Mouse (Mus musculus) intestine, embryonic 15.5 days (tissue): ENCODE data around the gene Akap13. TPM values are rescaled to one million over a fixed set of nuclear protein-coding genes. Genes with fewer than 3 reads are reported as not detected.

Experiments used
- ATAC-seq: fragments of 200-750 bp; cut with Nextera tagmentation; 2 replicates; pipeline ENCODE4 v1.8.0; 2017; ENCODE audit warnings: moderate TSS enrichment, moderate library complexity
- H3K27ac ChIP-seq: fragments of 300-500 bp; sonication (generic); 2 replicates; pipeline ENCODE4 v1.5.1; 2015; ENCODE audit warnings: mild to moderate bottlenecking, inconsistent platforms
- H3K27me3 ChIP-seq: fragments of 300-500 bp; sonication (generic); replicated peaks from 2 replicates; pipeline ENCODE4 v1.6.1; 2015; ENCODE audit warnings: inconsistent platforms
- H3K36me3 ChIP-seq: fragments of 300-500 bp; sonication (generic); 2 replicates; pipeline ENCODE4 v1.6.1; 2015; ENCODE audit warnings: inconsistent platforms
- H3K4me1 ChIP-seq: fragments of 300-500 bp; sonication (generic); replicated peaks from 2 replicates; pipeline ENCODE4 v1.6.1; 2015; ENCODE audit warnings: inconsistent platforms
- H3K4me2 ChIP-seq: fragments of 300-500 bp; sonication (generic); replicated peaks from 2 replicates; pipeline ENCODE4 v1.6.1; 2015; ENCODE audit warnings: mild to moderate bottlenecking, inconsistent platforms
- H3K4me3 ChIP-seq: fragments of 300-500 bp; sonication (generic); replicated peaks from 2 replicates; pipeline ENCODE4 v1.5.1; 2015; ENCODE audit warnings: inconsistent platforms
- H3K9ac ChIP-seq: fragments of 300-500 bp; sonication (generic); 2 replicates; pipeline ENCODE4 v1.6.1; 2015; ENCODE audit warnings: inconsistent platforms
- H3K9me3 ChIP-seq: fragments of 300-500 bp; sonication (generic); 2 replicates; pipeline ENCODE4 v1.6.1; 2016; ENCODE audit warnings: inconsistent platforms
- WGBS: fragments of 180-500 bp; shearing (Covaris S2); methylation state at CpG from one replicate; pipeline ENCODE4 v1.1.7; 2015; 5-methylcytosine and 5-hydroxymethylcytosine counted together
- polyA plus RNA-seq: library from polyadenylated mRNA; unstranded; fragments of >200 nt; fragmentation: Nextera tagmentation; extraction: Ambion mirVana; gene quantifications from 2 replicates; pipeline ENCODE4 v1.2.1, GENCODE M21; 2015

Gene Akap13
- polyA plus RNA-seq, 1 experiment from 2014 or later, result 31.2 TPM

GRCm38 (mm10) chr7:75467791-75468190 lies 12.5 kb downstream of the Akap13 start:
- ATAC-seq, result no peak

DNA sequence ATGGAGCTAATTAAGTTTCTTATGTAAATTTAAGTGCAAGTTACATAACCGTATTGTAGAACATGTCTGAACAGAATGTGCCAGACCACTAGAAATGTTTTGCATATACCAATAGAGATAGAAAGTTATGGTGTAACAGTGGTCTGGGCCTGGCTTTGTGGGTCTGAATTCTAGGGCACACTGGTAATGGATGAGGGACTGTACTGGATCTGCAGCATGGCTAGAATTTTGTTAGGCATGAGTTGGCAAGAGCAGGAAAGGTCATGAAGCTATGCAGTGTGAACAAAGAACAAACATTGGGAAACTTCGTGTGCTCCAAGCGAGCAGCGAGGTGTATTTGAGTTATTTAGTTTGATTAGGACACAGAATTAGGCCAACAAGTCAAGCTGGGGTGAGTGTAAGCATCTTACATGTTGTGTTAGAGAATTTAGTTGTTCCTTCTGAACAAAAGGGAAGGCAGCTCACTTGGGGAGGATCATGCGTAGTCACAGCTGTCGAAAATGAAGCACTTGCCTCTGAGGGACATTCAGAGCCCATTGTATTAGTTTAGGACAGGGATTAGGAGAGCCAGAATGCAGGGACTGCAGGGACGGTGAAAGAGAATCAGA lies 15.1 kb downstream of the Akap13 start:
- H3K27me3 ChIP-seq, result no peaks in the 10 kb centered on the region
- H3K9me3 ChIP-seq, result no peaks in the 10 kb centered on the region
- H3K36me3 ChIP-seq, result no peaks in the 10 kb centered on the region
- no peak overlapping the region for H3K4me2 ChIP-seq
- no peak overlapping the region for H3K27ac ChIP-seq
- no peak for ATAC-seq
- 70% methylated on average over 7 of the region's 7 CpGs for WGBS
- 0 out of 2 replicates have a peak, but pooled peaks cover 3% of the 10 kb centered on the region for H3K4me1 ChIP-seq
- no peak overlapping the region for H3K9ac ChIP-seq
- no peak overlapping the region for H3K4me3 ChIP-seq

More at GRCm38 (mm10) chr7:75467791-75468190, 12.5 kb downstream of the Akap13 start:
- WGBS, result 76% methylated on average over 7 of the region's 7 CpGs
- Histone ChIP-seq H3K27ac (no peak overlapping the region), H3K9me3 (no peaks in the 10 kb centered on the region), H3K4me3 (no peak overlapping the region), H3K4me1 (0 out of 2 replicates have a peak, but pooled peaks cover 3% of the 10 kb centered on the region), H3K27me3 (no peaks in the 10 kb centered on the region), H3K4me2 (no peak overlapping the region), H3K9ac (no peak overlapping the region), H3K36me3 (no peaks in the 10 kb centered on the region)

DNA sequence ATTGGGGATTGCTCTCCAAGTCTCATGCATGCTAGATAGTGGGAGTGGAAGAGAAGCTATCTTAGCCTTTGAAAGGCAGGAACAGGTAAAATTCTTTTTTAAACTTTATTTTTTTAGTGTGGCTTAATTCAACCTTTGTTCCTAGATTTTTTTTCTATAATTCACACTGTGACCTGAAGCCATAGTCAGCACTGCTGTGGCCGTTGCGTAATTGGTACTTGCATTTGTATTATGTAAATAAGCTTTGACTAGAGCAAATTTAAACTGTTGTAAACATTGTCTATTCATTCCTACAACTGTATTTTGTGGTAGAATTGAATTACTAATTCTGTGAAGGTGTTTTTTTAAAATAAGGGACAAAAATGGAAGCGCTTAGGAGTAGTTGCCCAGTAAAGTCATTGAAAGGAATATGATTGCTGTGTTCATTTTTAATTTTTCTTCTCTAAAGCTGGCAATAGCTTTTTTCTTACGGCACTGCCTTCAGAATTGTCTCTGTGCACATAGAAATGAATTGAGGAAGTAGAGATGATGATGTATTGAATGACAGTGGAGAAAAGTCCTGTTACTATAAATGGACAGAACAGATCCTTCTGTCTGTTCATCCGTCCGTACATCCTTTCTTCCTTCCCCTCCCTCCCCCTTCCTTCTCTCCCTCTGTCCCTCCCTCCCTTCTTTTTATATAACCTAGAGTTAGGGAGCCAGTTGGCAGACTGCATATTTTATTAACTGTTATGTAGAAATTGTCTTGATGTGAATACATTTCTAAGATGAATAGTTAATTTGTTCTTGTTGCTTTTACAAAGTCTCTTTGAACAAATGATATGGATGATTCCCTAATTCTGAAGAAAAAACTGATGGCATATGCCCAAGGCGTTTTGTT lies 17.2 kb downstream of the Akap13 start:
- Histone ChIP-seq H3K4me2 (no peak overlapping the region), H3K36me3 (no peaks in the 10 kb centered on the region), H3K27ac (no peak overlapping the region), H3K4me3 (no peak overlapping the region), H3K9me3 (no peaks in the 10 kb centered on the region), H3K4me1 (0 out of 2 replicates have a peak, but pooled peaks cover 3% of the 10 kb centered on the region), H3K27me3 (no peaks in the 10 kb centered on the region), H3K9ac (no peak overlapping the region)
- WGBS, result 73% methylated on average over 7 of the region's 7 CpGs
- ATAC-seq, result no peak

- Histone ChIP-seq H3K4me1 (0 out of 2 replicates have a peak, but pooled peaks cover 3% of the 10 kb centered on the region), H3K9me3 (no peaks in the 10 kb centered on the region), H3K4me3 (no peak overlapping the region), H3K4me2 (no peak overlapping the region), H3K36me3 (no peaks in the 10 kb centered on the region), H3K9ac (no peak overlapping the region), H3K27ac (no peak overlapping the region), H3K27me3 (no peaks in the 10 kb centered on the region)
- WGBS, result 86% methylated on average over 1 of the region's 1 CpGs
- no peak for ATAC-seq
Measured at GRCm38 (mm10) chr7:75473294-75473693, 18.0 kb downstream of the Akap13 start.

DNA sequence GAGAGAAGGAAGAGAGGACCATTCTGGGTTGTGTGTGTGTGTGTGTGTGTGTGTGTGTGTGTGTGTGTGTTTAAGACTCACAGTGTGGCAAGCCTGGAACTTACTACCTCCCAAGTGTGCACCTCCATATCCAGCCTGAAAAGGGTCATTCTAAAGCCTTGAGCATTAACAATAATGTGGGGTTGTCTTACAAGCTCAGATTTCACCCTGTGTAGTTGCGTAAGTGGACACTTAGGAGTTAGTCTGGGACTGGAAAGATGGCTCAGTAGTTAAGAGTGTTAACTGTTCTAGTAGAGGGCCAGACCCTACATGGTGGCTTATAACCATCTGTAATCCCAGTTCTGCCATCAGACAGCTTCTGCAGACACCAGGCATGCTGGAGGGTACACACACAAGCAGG lies 18.7 kb downstream of the Akap13 start:
- WGBS, result 82% methylated on average over 1 of the region's 1 CpGs
- Histone ChIP-seq H3K27ac (no peak overlapping the region), H3K4me1 (0 out of 2 replicates have a peak, but pooled peaks cover 3% of the 10 kb centered on the region), H3K4me3 (no peak overlapping the region), H3K9ac (no peak overlapping the region), H3K27me3 (no peaks in the 10 kb centered on the region), H3K9me3 (no peaks in the 10 kb centered on the region), H3K4me2 (no peak overlapping the region), H3K36me3 (no peaks in the 10 kb centered on the region)
- ATAC-seq, result no peak

DNA sequence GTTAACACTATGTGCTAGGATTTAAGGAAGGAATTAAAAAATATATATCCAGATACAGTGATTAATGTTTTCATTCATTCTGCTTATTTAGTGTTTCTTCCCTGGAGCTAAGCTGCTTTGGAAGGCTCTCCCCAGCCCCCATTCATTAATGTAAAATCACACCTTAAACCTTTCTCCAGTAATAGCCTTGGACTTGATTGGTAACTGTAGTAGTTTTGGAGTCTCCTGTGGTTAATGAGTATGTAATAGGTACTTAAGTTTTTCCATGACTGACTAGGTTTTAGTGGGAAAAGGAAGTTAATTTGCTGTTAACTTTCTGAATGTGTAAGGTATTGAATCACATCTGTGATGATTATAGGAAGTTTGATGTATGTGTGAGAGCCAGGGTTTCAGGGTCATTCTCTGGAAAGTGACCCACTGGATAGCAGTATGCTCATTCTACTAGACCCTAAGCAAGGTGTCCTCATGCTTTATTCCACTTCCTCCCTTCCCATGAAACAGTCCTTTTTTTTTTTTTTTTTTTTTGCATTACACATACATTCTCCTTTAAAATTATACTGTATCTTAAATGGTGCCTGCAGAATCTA lies 19.3 kb downstream of the Akap13 start:
- Histone ChIP-seq H3K9ac (no peak overlapping the region), H3K9me3 (no peaks in the 10 kb centered on the region), H3K36me3 (no peaks in the 10 kb centered on the region), H3K4me3 (no peak overlapping the region), H3K27ac (no peak overlapping the region), H3K27me3 (no peaks in the 10 kb centered on the region), H3K4me2 (no peak overlapping the region), H3K4me1 (0 out of 2 replicates have a peak, but pooled peaks cover 3% of the 10 kb centered on the region)
- ATAC-seq, result no peak

DNA sequence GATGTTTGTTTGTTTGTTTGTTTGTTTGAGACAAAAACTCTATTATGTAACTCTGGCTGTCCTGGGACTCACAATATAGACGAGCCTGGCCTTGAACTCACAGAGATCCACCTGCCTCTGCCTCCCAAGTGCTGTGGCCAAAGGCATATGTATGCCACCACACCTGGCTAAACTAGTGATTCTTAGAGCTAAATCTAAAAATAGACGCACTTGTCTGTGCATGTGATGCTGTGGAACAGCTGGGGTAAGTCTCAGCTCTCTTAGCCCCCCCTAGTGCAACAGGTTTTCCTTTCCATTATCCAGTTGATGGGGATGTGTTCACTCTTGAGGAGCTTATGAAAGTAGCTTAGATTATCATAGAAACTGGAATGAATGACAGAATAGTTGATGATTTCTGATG lies 22.7 kb downstream of the Akap13 start:
- H3K9ac ChIP-seq, result no peak overlapping the region
- no peak for ATAC-seq
- H3K9me3 ChIP-seq, result no peaks in the 10 kb centered on the region
- H3K36me3 ChIP-seq, result no peaks in the 10 kb centered on the region
- 87% methylated on average over 2 of the region's 2 CpGs for WGBS
- H3K4me2 ChIP-seq, result no peak overlapping the region
- no peaks in the 10 kb centered on the region for H3K4me1 ChIP-seq
- no peak overlapping the region for H3K27ac ChIP-seq
- H3K4me3 ChIP-seq, result no peak overlapping the region
- no peaks in the 10 kb centered on the region for H3K27me3 ChIP-seq

GRCm38 (mm10) chr7:75480721-75481426 lies 25.5 kb downstream of the Akap13 start:
- Histone ChIP-seq H3K36me3 (no peaks in the 10 kb centered on the region), H3K27ac (peak overlapping the region; percentile 51; the same call in 1 of the 2 replicates), H3K9me3 (no peaks in the 10 kb centered on the region), H3K4me2 (no peak overlapping the region), H3K9ac (no peak overlapping the region), H3K27me3 (no peaks in the 10 kb centered on the region), H3K4me1 (no peaks in the 10 kb centered on the region), H3K4me3 (no peak overlapping the region)
- peak; percentile 98 for ATAC-seq
- 63% methylated on average over 6 of the region's 6 CpGs for WGBS

- WGBS, result 72% methylated on average over 2 of the region's 2 CpGs
- no peak overlapping the region for H3K4me3 ChIP-seq
- H3K9ac ChIP-seq, result no peak overlapping the region
- no peaks in the 10 kb centered on the region for H3K4me1 ChIP-seq
- no peaks in the 10 kb centered on the region for H3K27me3 ChIP-seq
- no peak overlapping the region for H3K4me2 ChIP-seq
- H3K36me3 ChIP-seq, result no peaks in the 10 kb centered on the region
- no peaks in the 10 kb centered on the region for H3K9me3 ChIP-seq
- H3K27ac ChIP-seq, result no peak overlapping the region
- ATAC-seq, result no peak
Measured at GRCm38 (mm10) chr7:75486031-75486430, 30.7 kb downstream of the Akap13 start.

GRCm38 (mm10) chr7:75495941-75496441 lies 40.7 kb downstream of the Akap13 start:
- H3K4me1 ChIP-seq, result peaks cover 9% of the 10 kb centered on the region
- WGBS, result 73% methylated on average over 3 of the region's 3 CpGs
- no peaks in the 10 kb centered on the region for H3K36me3 ChIP-seq
- no peak overlapping the region for H3K9ac ChIP-seq
- H3K9me3 ChIP-seq, result no peaks in the 10 kb centered on the region
- H3K4me2 ChIP-seq, result no peak overlapping the region
- no peak overlapping the region for H3K4me3 ChIP-seq
- ATAC-seq, result no peak
- no peak overlapping the region for H3K27ac ChIP-seq
- no peaks in the 10 kb centered on the region for H3K27me3 ChIP-seq

DNA sequence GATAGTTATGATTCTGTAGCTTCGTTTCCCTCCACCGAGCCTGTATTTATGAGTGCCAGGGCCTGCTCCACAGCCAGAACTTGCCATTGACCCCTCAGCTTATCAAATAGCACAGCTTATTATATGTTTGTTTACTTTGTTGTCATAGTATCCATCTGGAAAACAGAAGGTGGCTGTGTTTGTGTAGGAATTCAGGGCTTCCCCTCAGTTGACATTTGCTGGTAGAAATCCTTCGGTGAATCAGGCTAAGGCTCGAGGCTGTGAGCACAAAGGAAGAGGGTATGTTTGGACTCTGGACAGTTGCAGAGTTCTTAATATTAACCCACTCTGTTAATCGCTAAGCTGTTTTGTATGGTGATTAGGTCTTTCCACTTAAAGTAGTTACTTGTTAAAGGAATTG lies 43.3 kb downstream of the Akap13 start:
- peak overlapping the region; percentile 41; the same call in 1 of the 2 replicates for H3K27ac ChIP-seq
- no peak overlapping the region for H3K4me3 ChIP-seq
- 28% methylated on average over 5 of the region's 5 CpGs for WGBS
- H3K9ac ChIP-seq, result no peak overlapping the region
- H3K27me3 ChIP-seq, result no peaks in the 10 kb centered on the region
- peaks cover 7% of the 10 kb centered on the region for H3K4me1 ChIP-seq
- no peaks in the 10 kb centered on the region for H3K36me3 ChIP-seq
- H3K9me3 ChIP-seq, result no peaks in the 10 kb centered on the region
- peak; percentile 88 for ATAC-seq
- 0 out of 2 replicates have a peak overlapping the region, but pooled peaks have one; percentile 10 for H3K4me2 ChIP-seq

DNA sequence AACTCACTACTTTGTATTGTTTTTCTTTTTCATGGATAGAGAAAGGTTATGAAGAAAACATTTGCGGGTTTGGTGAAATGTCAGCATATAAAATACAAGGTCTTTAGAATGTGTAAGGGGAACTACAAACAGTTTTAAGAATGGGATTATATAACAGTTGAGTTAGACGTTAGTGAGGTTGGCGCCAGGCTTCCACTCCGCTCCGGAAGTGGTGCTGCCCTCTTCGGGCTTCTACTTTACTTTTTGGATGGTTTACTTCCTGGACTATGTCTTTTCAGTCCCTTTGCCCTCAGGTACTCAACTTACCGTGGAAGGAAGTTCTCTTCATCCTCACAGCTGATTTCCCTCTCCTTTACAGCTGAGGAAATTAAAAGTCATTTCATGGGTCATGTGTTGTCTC lies 43.9 kb downstream of the Akap13 start:
- Histone ChIP-seq H3K27me3 (no peaks in the 10 kb centered on the region), H3K27ac (peak overlapping the region; percentile 42; the same call in 1 of the 2 replicates), H3K9ac (no peak overlapping the region), H3K4me3 (no peak overlapping the region), H3K36me3 (no peaks in the 10 kb centered on the region), H3K9me3 (no peaks in the 10 kb centered on the region), H3K4me1 (peaks cover 3% of the 10 kb centered on the region), H3K4me2 (no peak overlapping the region)
- ATAC-seq, result peak; percentile 18; the same call in 1 of the 2 replicates
- 71% methylated on average over 7 of the region's 7 CpGs for WGBS
